Mouse (Mus musculus) neural tube, embryonic 10.5 days (tissue): ENCODE measurements around the gene H2-D1.
"Not testable (repeated sequence)": the region's sequence is repeated elsewhere in the genome, so short reads cannot be mapped to it uniquely, and the experiment has no call there.

Source experiments
- DNase-seq: peaks from one replicate; pipeline ENCODE4 v3.0.0-alpha.2; 2017; ENCODE audit warnings: low spot score; ENCODE audit errors: extremely low spot score

The H2-D1 gene

GRCm38 (mm10) chr17:35262664-35263522 lies at the start of gene H2-D1:
H2-D1 (plus strand) TSS chr17:35262730.
- DNase-seq, result peak; percentile 88

- no peak for DNase-seq
These were observed 49.5 kb upstream of the H2-D1 start for GRCm38 (mm10) chr17:35213071-35213470.

GRCm38 (mm10) chr17:35218516-35219193 lies 43.9 kb upstream of the H2-D1 start:
- no peak for DNase-seq

GRCm38 (mm10) chr17:35219601-35220041 lies 42.9 kb upstream of the H2-D1 start:
- DNase-seq, result no peak

DNA sequence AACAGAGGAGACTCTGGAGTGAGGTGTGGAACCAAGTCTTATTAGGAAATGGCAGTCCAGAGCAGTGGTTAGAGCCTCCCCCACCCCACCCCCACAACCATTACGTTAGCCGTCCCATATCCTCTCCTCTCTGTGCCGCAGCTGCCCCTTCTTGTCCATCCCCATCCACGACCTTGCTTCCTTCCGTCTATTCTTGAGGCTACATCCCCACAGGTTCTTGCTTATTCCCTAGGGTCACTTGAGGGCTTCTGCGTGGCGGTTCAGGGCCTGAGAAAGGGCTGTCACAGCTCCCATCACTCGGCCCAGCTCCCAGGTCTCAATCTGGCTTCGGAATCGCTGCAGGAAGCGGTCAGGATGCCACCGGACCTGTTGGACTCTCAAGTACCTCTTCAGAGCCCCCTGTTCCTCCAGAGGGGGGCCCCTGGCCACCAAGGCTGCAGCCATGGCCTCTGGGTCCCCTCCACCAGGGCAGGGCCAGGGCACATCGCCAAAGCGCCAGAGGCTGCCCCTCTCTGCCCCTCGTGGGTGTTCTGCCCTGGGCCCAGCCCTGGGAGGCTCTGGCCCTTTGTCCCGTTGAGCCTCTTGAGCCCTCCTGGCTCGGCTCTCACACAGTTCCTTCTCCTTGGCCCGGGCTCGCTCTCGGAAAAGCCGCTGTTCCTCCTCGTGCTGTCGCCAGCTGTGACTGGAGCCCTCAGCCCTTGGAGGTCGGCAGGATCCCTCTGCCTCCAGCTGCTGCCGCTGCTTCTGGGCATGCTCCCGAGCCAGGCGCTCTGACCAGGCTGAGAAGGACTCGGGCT lies 42.2 kb upstream of the H2-D1 start, which contains the start of gene Gm16181:
TSS of gene Gm16181 (plus strand) at position 679 of the 797 bp plus-strand sequence.
- DNase-seq, result no peak

- no peak for DNase-seq
These were observed 40.2 kb upstream of the H2-D1 start for GRCm38 (mm10) chr17:35222299-35222698.

DNA sequence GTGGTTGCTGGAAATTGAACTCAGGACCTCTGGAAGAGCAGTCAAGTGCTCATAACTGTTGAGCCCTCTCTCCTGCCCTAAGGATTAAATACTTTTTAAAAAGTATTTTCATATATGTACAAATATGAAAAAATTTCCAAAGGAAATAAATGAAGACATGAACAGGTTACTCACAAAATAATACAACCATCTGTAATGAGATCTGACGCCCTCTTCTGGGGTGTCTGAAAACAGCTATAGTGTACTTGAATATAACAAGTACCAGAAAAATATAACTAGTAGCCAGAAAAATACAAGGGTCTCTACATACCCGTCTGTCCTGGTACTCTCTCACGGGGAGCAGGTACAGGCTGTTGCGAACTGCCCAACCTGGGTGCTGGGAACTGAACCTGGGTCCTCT lies 37.9 kb upstream of the H2-D1 start:
- no peak for DNase-seq

- no peak for DNase-seq
These were observed 37.1 kb upstream of the H2-D1 start for GRCm38 (mm10) chr17:35225456-35225855.

GRCm38 (mm10) chr17:35226561-35227046 lies 35.9 kb upstream of the H2-D1 start:
- no peak for DNase-seq

DNA sequence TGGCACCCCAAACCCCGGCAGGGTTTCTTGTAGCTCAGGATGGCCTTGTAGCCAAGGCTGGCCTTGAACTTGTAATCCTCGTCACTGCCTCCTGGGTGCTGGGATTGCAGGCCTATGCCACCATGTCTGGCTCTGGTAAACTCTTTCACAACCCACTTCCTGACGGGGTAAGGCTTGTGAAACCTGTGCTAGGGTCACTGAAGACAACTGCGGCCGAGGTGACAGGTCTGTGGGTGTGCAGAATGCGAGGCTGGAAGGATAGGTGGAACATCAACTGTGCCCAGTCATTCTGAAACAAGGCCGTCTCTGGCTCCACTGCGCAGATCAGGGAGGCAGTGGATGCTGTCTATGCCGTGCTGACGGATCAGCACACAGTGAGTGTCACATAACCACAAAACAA lies 31.5 kb upstream of the H2-D1 start:
- DNase-seq, result no peak

DNA sequence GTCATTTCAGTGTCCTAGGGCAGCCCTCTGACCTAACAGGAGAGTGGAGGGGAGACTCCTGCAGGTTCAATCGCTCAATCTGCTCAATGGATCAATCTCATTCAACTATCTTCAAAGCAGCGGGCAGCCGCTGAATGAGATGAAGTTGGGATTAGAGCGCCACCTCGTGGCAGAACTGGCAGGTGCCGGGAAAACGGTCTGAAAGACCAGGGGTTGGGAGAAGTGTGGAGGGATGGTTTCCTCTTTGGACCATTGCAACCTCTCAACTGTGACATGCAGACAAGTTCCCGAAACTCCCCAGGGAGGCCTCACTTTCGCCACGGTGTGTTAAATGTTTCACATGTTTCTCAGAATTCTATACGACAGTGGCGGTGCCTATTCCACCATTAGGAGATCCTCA lies 30.5 kb upstream of the H2-D1 start:
- DNase-seq, result peak; percentile 88

DNA sequence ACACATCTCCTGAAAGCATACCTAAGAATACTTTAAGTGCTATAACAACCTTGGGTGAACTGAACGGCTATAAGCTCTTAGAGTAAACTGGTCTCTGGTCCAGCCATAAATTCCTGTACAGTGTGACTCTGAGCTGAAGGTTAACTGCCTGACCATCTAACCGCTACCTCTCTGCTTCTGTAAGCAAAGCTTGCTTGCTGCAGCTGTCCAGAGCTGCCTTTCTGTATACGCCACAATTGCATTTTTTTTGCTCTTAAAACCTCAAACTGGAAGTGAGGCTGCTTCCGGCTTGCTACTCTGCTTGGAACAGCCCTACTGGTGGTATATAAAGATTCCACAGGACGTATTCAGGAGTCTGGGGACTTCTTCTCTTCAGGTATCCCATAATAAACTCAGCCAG lies 29.9 kb upstream of the H2-D1 start:
- no peak for DNase-seq

- no peak for DNase-seq
These were observed 29.2 kb upstream of the H2-D1 start, which contains the start of gene Atp6v1g2 for GRCm38 (mm10) chr17:35233114-35233980. Atp6v1g2 (plus strand) TSS chr17:35233660.

DNA sequence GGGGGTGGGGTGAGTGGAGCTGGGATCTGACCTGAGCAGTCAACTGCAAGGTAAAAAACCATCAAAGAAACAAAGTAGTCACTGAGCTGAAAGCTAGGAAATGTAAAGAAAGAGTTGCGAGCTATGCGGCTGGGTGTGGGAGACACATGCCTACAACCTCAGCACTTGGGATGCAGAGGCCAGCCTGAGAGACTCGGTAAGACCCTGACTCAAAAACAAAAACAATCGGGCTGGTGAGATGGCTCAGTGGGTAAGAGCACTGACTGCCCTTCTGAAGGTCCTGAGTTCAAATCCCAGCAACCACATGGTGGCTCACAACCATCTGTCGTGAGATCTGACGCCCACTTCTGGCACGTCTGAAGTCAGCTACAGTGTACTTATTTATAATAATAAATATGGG lies 28.4 kb upstream of the H2-D1 start:
- DNase-seq, result not testable (repeated sequence)

- peak; percentile 71 for DNase-seq
These were observed 27.6 kb upstream of the H2-D1 start for GRCm38 (mm10) chr17:35234903-35235302.

DNA sequence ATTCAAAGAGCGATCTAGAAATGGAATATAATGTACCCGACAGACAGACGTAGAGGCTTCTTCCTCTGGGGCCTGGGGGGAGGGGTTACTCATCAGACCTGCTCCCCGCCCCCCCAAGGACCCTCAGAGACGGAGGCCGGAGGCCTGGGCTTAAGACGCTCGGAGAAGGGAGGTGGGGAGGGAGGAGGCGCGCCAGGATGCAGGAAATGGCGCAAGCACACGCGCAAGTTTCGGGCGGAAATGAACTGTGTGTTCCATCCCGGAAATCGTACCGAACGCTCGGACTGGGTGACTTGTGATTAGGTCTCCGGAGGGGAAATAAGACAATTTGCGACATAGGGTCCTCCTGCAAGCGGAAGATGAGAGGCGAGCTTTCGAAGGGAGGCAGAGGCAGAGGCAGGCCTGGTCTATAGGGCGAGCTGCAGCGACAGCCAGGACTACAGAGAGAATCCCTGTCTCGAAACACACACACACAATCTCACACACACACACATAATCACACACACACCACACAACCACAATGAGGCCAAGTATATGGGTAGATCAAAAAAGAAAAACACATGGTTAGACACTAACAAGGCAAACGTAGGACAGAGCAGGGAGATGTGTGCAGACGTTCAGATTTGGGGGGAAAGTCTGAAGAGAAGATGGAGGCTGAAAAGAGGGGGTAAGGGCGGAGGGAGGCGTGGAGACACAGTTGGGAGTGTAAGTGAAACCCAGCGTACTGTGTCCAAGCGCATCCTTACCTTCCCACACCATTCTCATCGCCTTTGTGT lies 26.7 kb upstream of the H2-D1 start, which contains the start of gene Nfkbil1:
TSS of gene Nfkbil1 (minus strand) at position 179 of the 776 bp plus-strand sequence.
- DNase-seq, result peak; percentile 84

- DNase-seq, result peak; percentile 100
These were observed 26.2 kb upstream of the H2-D1 start for GRCm38 (mm10) chr17:35236390-35236746.

- no peak for DNase-seq
These were observed 25.5 kb upstream of the H2-D1 start for GRCm38 (mm10) chr17:35236996-35237395.

DNA sequence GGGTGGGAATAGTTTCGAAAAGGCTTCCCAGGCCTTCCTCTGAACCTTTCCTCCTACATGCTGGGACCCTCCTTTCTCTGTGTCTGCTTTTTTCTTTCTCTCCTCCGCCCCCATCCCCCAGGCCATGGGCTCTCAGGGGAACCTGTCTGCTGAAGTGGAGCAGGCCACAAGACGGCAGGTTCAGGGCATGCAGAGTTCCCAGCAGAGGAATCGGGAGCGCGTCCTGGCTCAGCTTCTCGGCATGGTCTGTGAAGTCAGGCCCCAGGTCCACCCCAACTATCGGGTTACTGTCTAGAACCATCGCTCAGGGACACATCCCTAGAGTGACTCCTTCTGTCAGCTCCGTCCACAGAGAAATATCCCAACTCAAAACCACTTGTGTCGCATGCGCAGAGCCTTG lies 25.0 kb upstream of the H2-D1 start:
- no peak for DNase-seq

- no peak for DNase-seq
These were observed 22.8 kb upstream of the H2-D1 start for GRCm38 (mm10) chr17:35239700-35240099.
